Mouse (Mus musculus) MEL (cell line): ENCODE results near the gene Auts2. TPM values are rescaled to one million over a fixed set of nuclear protein-coding genes. Genes with fewer than 3 reads are reported as not detected.

Source experiments
- DNase-seq: peaks from one replicate; pipeline ENCODE4 v3.0.0; 2011; ENCODE audit warnings: low read depth, low spot score
- H3K27ac ChIP-seq: 2 replicates; pipeline ENCODE4 v1.5.1; 2012; ENCODE audit warnings: low read depth, mild to moderate bottlenecking, control low read depth, low read length, moderate library complexity; ENCODE audit not compliant: control insufficient read depth
- H3K27me3 ChIP-seq, 2 experiments: fragments of 150-350 bp in 1 of 2; sonication (generic) in 1 of 2; 2 replicates each; pipeline ENCODE4 v1.6.1; 2012; ENCODE audit warnings: low read length in 2 of 2, mild to moderate bottlenecking in 2 of 2, improper control_type of control experiment in 1 of 2, moderate library complexity in 1 of 2; ENCODE audit not compliant: insufficient read depth in 2 of 2, control insufficient read depth in 1 of 2
- H3K36me3 ChIP-seq, 2 experiments: 2 replicates each; pipeline ENCODE4 v1.6.1; 2012 to 2014; ENCODE audit warnings: low read length in 2 of 2, improper control_type of control experiment in 1 of 2, inconsistent platforms in 1 of 2, mild to moderate bottlenecking in 1 of 2; ENCODE audit not compliant: insufficient read depth in 2 of 2, control insufficient read depth in 1 of 2
- H3K4me1 ChIP-seq, 2 experiments: fragments of 150-350 bp in 1 of 2; sonication (generic) in 1 of 2; 2 replicates each; pipeline ENCODE4 v1.6.1; 2012; ENCODE audit warnings: low read length in 2 of 2, improper control_type of control experiment in 1 of 2, mild to moderate bottlenecking in 1 of 2; ENCODE audit not compliant: insufficient read depth in 2 of 2, control insufficient read depth in 1 of 2
- H3K4me3 ChIP-seq, 2 experiments: fragments of 150-350 bp in 1 of 2; sonication (generic) in 1 of 2; 2 replicates each; pipeline ENCODE4 v1.5.1; 2012; ENCODE audit warnings: low read depth in 2 of 2, low read length in 2 of 2, mild to moderate bottlenecking in 2 of 2, moderate library complexity in 2 of 2, control low read depth in 1 of 2, improper control_type of control experiment in 1 of 2; ENCODE audit not compliant: control insufficient read depth in 1 of 2, insufficient read depth in 1 of 2
- H3K79me2 ChIP-seq: 2 replicates; pipeline ENCODE4 v1.6.1; 2012; ENCODE audit warnings: mild to moderate bottlenecking, low read length, moderate library complexity; ENCODE audit not compliant: control insufficient read depth, poor library complexity, insufficient read depth
- H3K9ac ChIP-seq: 2 replicates; pipeline ENCODE4 v1.6.1; 2012; ENCODE audit warnings: low read depth, mild to moderate bottlenecking, control low read depth, low read length, moderate library complexity; ENCODE audit not compliant: control insufficient read depth, poor library complexity, severe bottlenecking
- H3K9me3 ChIP-seq: fragments of 150-350 bp; sonication (generic); replicated peaks from 2 replicates; pipeline ENCODE4 v1.6.1; 2012; ENCODE audit warnings: mild to moderate bottlenecking, low read length, improper control_type of control experiment, moderate library complexity; ENCODE audit not compliant: insufficient read depth
- BHLHE40 ChIP-seq: IDR thresholded peaks from 2 replicates; pipeline ENCODE4 v1.6.1; 2012; ENCODE audit warnings: low read depth, mild to moderate bottlenecking, inconsistent platforms, low read length, improper control_type of control experiment, borderline replicate concordance
- CHD1 ChIP-seq: IDR thresholded peaks from 2 replicates; pipeline ENCODE4 v1.6.1; 2012; ENCODE audit warnings: low read depth, mild to moderate bottlenecking, inconsistent platforms, low read length, improper control_type of control experiment
- EP300 ChIP-seq, 2 experiments: IDR thresholded peaks; 2 replicates each; pipeline ENCODE4 v1.6.1; 2011; ENCODE audit warnings: improper control_type of control experiment in 2 of 2, low read length in 2 of 2, low read depth in 1 of 2, mild to moderate bottlenecking in 1 of 2
- ETS1 ChIP-seq: IDR thresholded peaks from 2 replicates; pipeline ENCODE4 v1.6.1; 2012; ENCODE audit warnings: low read depth, mild to moderate bottlenecking, inconsistent platforms, low read length, improper control_type of control experiment, moderate library complexity
- GATA1 ChIP-seq: IDR thresholded peaks from 2 replicates; pipeline ENCODE4 v1.6.1; 2011; ENCODE audit warnings: low read depth, low read length, improper control_type of control experiment
- JUND ChIP-seq: IDR thresholded peaks from 2 replicates; pipeline ENCODE4 v1.6.1; 2011; ENCODE audit warnings: low read depth, mild to moderate bottlenecking, improper control_type of control experiment, low read length
- MAFK ChIP-seq: IDR thresholded peaks from 2 replicates; pipeline ENCODE4 v1.6.1; 2011; ENCODE audit warnings: low read depth, mild to moderate bottlenecking, low read length, improper control_type of control experiment, borderline replicate concordance
- MAX ChIP-seq: IDR thresholded peaks from 2 replicates; pipeline ENCODE4 v1.6.1; 2011; ENCODE audit warnings: low read length, improper control_type of control experiment
- MAZ ChIP-seq: IDR thresholded peaks from 2 replicates; pipeline ENCODE4 v1.6.1; 2012; ENCODE audit warnings: low read depth, mild to moderate bottlenecking, inconsistent platforms, low read length, improper control_type of control experiment
- MYB ChIP-seq: IDR thresholded peaks from 2 replicates; pipeline ENCODE4 v1.6.1; 2011; ENCODE audit warnings: mild to moderate bottlenecking, low read depth, low read length, improper control_type of control experiment
- NELFE ChIP-seq: IDR thresholded peaks from 2 replicates; pipeline ENCODE4 v1.6.1; 2011; ENCODE audit warnings: low read depth, low read length, improper control_type of control experiment
- NRF1 ChIP-seq: IDR thresholded peaks from 2 replicates; pipeline ENCODE4 v1.6.1; 2014; ENCODE audit warnings: low read depth, mild to moderate bottlenecking, inconsistent platforms, low read length, improper control_type of control experiment, moderate library complexity; ENCODE audit not compliant: poor library complexity, insufficient read depth, severe bottlenecking
- POLR2A ChIP-seq, 2 experiments: IDR thresholded peaks; 2 replicates each; pipeline ENCODE4 v1.6.1; 2011 to 2012; ENCODE audit warnings: low read length in 2 of 2, mild to moderate bottlenecking in 2 of 2, control low read depth in 1 of 2, improper control_type of control experiment in 1 of 2, low read depth in 1 of 2, moderate library complexity in 1 of 2; ENCODE audit not compliant: control insufficient read depth in 1 of 2, insufficient read depth in 1 of 2, poor library complexity in 1 of 2
- POLR2AphosphoS2 ChIP-seq: IDR thresholded peaks from 2 replicates; pipeline ENCODE4 v1.6.1; 2011; ENCODE audit warnings: low read length, improper control_type of control experiment
- RAD21 ChIP-seq: IDR thresholded peaks from 2 replicates; pipeline ENCODE4 v1.6.1; 2011; ENCODE audit warnings: mild to moderate bottlenecking, low read depth, low read length, improper control_type of control experiment
- RCOR1 ChIP-seq: IDR thresholded peaks from 2 replicates; pipeline ENCODE4 v1.6.1; 2012; ENCODE audit warnings: low read depth, mild to moderate bottlenecking, inconsistent platforms, low read length, improper control_type of control experiment
- SIN3A ChIP-seq: IDR thresholded peaks from 2 replicates; pipeline ENCODE4 v1.6.1; 2012; ENCODE audit warnings: low read length, improper control_type of control experiment, inconsistent platforms
- SMC3 ChIP-seq: IDR thresholded peaks from 2 replicates; pipeline ENCODE4 v1.6.1; 2011; ENCODE audit warnings: low read depth, low read length, improper control_type of control experiment
- TAL1 ChIP-seq: IDR thresholded peaks from 2 replicates; pipeline ENCODE4 v1.6.1; 2012; ENCODE audit warnings: mild to moderate bottlenecking, inconsistent platforms, low read length, moderate library complexity, mixed read lengths
- TBP ChIP-seq: IDR thresholded peaks from 2 replicates; pipeline ENCODE4 v1.8.0; 2011; ENCODE audit warnings: low read depth, low read length, improper control_type of control experiment
- UBTF ChIP-seq: IDR thresholded peaks from 2 replicates; pipeline ENCODE4 v1.6.1; 2012; ENCODE audit warnings: low read depth, mild to moderate bottlenecking, inconsistent platforms, low read length, improper control_type of control experiment, moderate library complexity, borderline replicate concordance; ENCODE audit not compliant: insufficient read depth
- USF1 ChIP-seq: IDR thresholded peaks from 2 replicates; pipeline ENCODE4 v1.6.1; 2014; ENCODE audit warnings: low read depth, mild to moderate bottlenecking, inconsistent platforms, low read length, improper control_type of control experiment, moderate library complexity
- ZC3H11A ChIP-seq: IDR thresholded peaks from 2 replicates; pipeline ENCODE4 v1.6.1; 2012; ENCODE audit warnings: low read depth, mild to moderate bottlenecking, inconsistent platforms, low read length, improper control_type of control experiment
- ZKSCAN1 ChIP-seq: IDR thresholded peaks from 2 replicates; pipeline ENCODE4 v1.6.1; 2012; ENCODE audit warnings: low read depth, mild to moderate bottlenecking, inconsistent platforms, low read length, improper control_type of control experiment, moderate library complexity
- ZMIZ1 ChIP-seq: IDR thresholded peaks from 2 replicates; pipeline ENCODE4 v1.6.1; 2012; ENCODE audit warnings: low read depth, mild to moderate bottlenecking, inconsistent platforms, low read length, improper control_type of control experiment, moderate library complexity
- ZNF384 ChIP-seq: IDR thresholded peaks from 2 replicates; pipeline ENCODE4 v1.6.1; 2012; ENCODE audit warnings: low read depth, mild to moderate bottlenecking, inconsistent platforms, low read length, improper control_type of control experiment
- polyA plus RNA-seq, 2 experiments: library from polyadenylated mRNA; stranded (reverse) in 1 of 2; unstranded in 1 of 2; fragments of >175 nt in 1 of 2; fragments of >200 nt in 1 of 2; gene quantifications; 2 replicates each; pipeline versions ENCODE4 v1.2.1 to v1.2.4; 2012; ENCODE audit warnings: low replicate concordance in 2 of 2, low read depth in 1 of 2; ENCODE audit not compliant: insufficient read length in 2 of 2, insufficient read depth in 1 of 2, missing spikeins in 1 of 2
- total RNA-seq: library from RNA; depleted of rRNA; stranded (reverse); fragments of 300-350 nt; gene quantifications from 2 replicates; pipeline ENCODE4 v1.2.3, GENCODE M21; 2012

Gene Auts2
- total and polyA plus RNA-seq, 3 experiments: not detected

DNA sequence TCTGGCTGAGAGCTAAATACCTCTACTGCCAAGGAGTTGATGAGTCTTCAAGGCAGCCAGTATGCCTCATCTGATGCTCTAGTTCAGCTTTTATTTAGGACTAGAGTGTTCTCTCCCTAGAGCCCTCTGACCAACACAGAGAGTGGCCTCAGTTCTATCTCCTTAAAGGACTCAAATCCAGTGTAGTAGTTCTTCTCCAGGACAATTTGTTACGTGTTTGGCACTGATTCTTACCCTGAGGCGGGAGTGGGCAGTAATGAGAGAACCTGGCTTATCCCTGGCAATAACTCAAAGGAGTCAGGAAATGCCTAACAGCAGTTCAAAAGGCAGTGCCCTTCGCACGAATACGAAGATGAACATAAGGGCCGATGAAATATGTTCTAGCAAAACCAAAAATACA lies 713.0 kb downstream of the Auts2 start:
- no peaks in the 10 kb centered on the region for H3K79me2 ChIP-seq
- H3K9me3 ChIP-seq: no peaks in the 10 kb centered on the region
- H3K27ac ChIP-seq: no peak overlapping the region
- H3K4me3 ChIP-seq: no peak overlapping the region
- DNase-seq: no peak
- H3K9ac ChIP-seq: no peak overlapping the region
- H3K27me3 ChIP-seq: no peaks in the 10 kb centered on the region
- no peaks in the 10 kb centered on the region for H3K4me1 ChIP-seq
- TF ChIP-seq USF1 (no peak), ZC3H11A (no peak), RCOR1 (no peak), EP300 (IDR thresholded peaks at IDR 0.05; ENCODE audit: low read depth in 1 of 2, low read length in 2 of 2) (no peak), UBTF (no peak), ZKSCAN1 (no peak), MAFK (no peak), MAZ (no peak), TAL1 (no peak), POLR2A (IDR thresholded peaks at IDR 0.05; ENCODE audit: control insufficient read depth in 1 of 2, insufficient read depth in 1 of 2, low read depth in 1 of 2, low read length in 2 of 2, poor library complexity in 1 of 2) (no peak), NRF1 (no peak), ETS1 (no peak), BHLHE40 (no peak), JUND (no peak), GATA1 (no peak), TBP (no peak), RAD21 (no peak), CHD1 (no peak), ZMIZ1 (no peak)
- H3K36me3 ChIP-seq: no peaks in the 10 kb centered on the region

- H3K9me3 ChIP-seq: no peaks in the 10 kb centered on the region
- H3K9ac ChIP-seq: no peak overlapping the region
- no peaks in the 10 kb centered on the region for H3K27me3 ChIP-seq
- no peaks in the 10 kb centered on the region for H3K4me1 ChIP-seq
- H3K36me3 ChIP-seq: no peaks in the 10 kb centered on the region
- TF ChIP-seq MAFK: no peak
- no peak for TF ChIP-seq MYB
- TF ChIP-seq ZNF384: no peak
- no peak for TF ChIP-seq CHD1
- TF ChIP-seq SMC3: no peak
- TF ChIP-seq ZMIZ1: no peak
- no peak for TF ChIP-seq EP300 (IDR thresholded peaks at IDR 0.05; ENCODE audit: low read depth in 1 of 2, low read length in 2 of 2)
- no peak for TF ChIP-seq SIN3A
- TF ChIP-seq POLR2AphosphoS2: no peak
- TF ChIP-seq GATA1: no peak
- no peak for TF ChIP-seq RAD21
- no peak for TF ChIP-seq NELFE
- no peak for TF ChIP-seq NRF1
- TF ChIP-seq MAX: no peak
- TF ChIP-seq MAZ: no peak
- no peak for DNase-seq
- H3K27ac ChIP-seq: no peak overlapping the region
- no peak overlapping the region for H3K4me3 ChIP-seq
- no peaks in the 10 kb centered on the region for H3K79me2 ChIP-seq
These were observed 713.9 kb downstream of the Auts2 start for GRCm38 (mm10) chr5:131829248-131829647.
